Mouse (Mus musculus) gastrocnemius, postnatal 10 days (tissue): ENCODE measurements around the gene Pdcl2. TPM values are rescaled to one million over a fixed set of nuclear protein-coding genes. Genes with fewer than 3 reads are reported as not detected.
A peak's percentile ranks its signal among the peaks of the same experiment; 100 is the strongest.

Experiments used
- DNase-seq: peaks from one replicate; pipeline ENCODE4 v3.0.0; 2021; ENCODE audit warnings: mixed read lengths
- long read RNA-seq, 2 experiments: library from polyadenylated mRNA; stranded (forward); transcript quantifications; one replicate each; pipeline ENCODE4 v2.0.0; 2021
- total RNA-seq, 2 experiments: library from RNA; stranded (reverse); gene quantifications; 2 replicates each; pipeline ENCODE4 v1.2.3; 2021

Gene Pdcl2
- total RNA-seq = not detected
- long read RNA-seq, experiment 1 = 0 reads
- long read RNA-seq, experiment 2 = 0 reads

- no peak for DNase-seq
These were observed at the start of gene Pdcl2 for GRCm38 (mm10) chr5:76330953-76331352. Pdcl2 (minus strand) TSS chr5:76331156.

GRCm38 (mm10) chr5:76379216-76379615 is 48.3 kb upstream of the Pdcl2 start:
- no peak for DNase-seq

- no peak for DNase-seq
These were observed 38.4 kb upstream of the Pdcl2 start for GRCm38 (mm10) chr5:76369215-76369840.

GRCm38 (mm10) chr5:76365406-76365805 is 34.5 kb upstream of the Pdcl2 start:
- no peak for DNase-seq

GRCm38 (mm10) chr5:76363453-76364104 is 32.6 kb upstream of the Pdcl2 start, which contains the start of gene Nmu:
Nmu (minus strand) TSS chr5:76363788.
- DNase-seq = peak; percentile 8

- no peak for DNase-seq
These were observed 29.8 kb upstream of the Pdcl2 start for GRCm38 (mm10) chr5:76360786-76361185.

- no peak for DNase-seq
These were observed 29.1 kb upstream of the Pdcl2 start for GRCm38 (mm10) chr5:76360057-76360456.

GRCm38 (mm10) chr5:76351953-76352611 is 21.1 kb upstream of the Pdcl2 start:
- DNase-seq = no peak

GRCm38 (mm10) chr5:76351537-76351936 is 20.6 kb upstream of the Pdcl2 start:
- no peak for DNase-seq

GRCm38 (mm10) chr5:76346137-76346536 is 15.2 kb upstream of the Pdcl2 start:
- peak; percentile 12 for DNase-seq

GRCm38 (mm10) chr5:76340931-76341330 is 10.0 kb upstream of the Pdcl2 start:
- no peak for DNase-seq

- no peak for DNase-seq
These were observed 6.1 kb upstream of the Pdcl2 start for GRCm38 (mm10) chr5:76337100-76337499.

- no peak for DNase-seq
These were observed 2.9 kb upstream of the Pdcl2 start for GRCm38 (mm10) chr5:76333833-76334232.

- no peak for DNase-seq
These were observed 3.7 kb downstream of the Pdcl2 start for GRCm38 (mm10) chr5:76327296-76327695.

GRCm38 (mm10) chr5:76325113-76325512 is 5.8 kb downstream of the Pdcl2 start:
- DNase-seq = no peak

GRCm38 (mm10) chr5:76321249-76322196 is 9.4 kb downstream of the Pdcl2 start:
- DNase-seq = no peak

GRCm38 (mm10) chr5:76308206-76308605 is 22.8 kb downstream of the Pdcl2 start:
- no peak for DNase-seq

- no peak for DNase-seq
These were observed 24.7 kb downstream of the Pdcl2 start for GRCm38 (mm10) chr5:76306261-76306660.

- DNase-seq = no peak
These were observed 25.3 kb downstream of the Pdcl2 start for GRCm38 (mm10) chr5:76305616-76306015.

GRCm38 (mm10) chr5:76304452-76305341 is 26.3 kb downstream of the Pdcl2 start, which contains the start of gene Clock:
Clock (minus strand) TSS chr5:76304792.
- DNase-seq = peak; percentile 92
